Mouse (Mus musculus): Measurements from ENCODE around the gene Rnf157. TPM values are rescaled to one million over a fixed set of nuclear protein-coding genes. Genes with fewer than 3 reads are reported as not detected.

Rnf157 gene
- total and polyA plus RNA-seq, 3 experiments: 8.7 to 39.3 (median 10.9) TPM

DNA sequence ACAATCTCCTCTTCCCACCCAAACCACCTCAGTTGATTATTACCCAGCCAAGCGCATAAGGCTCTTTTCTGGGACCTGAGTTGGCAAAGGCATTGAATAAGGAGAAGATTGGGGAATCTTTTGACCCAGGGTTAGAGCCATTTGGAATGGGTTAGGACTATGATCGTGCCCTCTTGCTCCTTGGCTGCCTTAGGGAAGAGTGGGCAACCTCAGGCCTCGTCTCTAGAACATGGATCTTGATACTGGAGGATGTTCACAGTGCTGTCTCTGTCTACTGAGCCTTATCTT lies 79.9 kb downstream of the Rnf157 start:
- dilution Hi-C loops (cut with MboI; ENCODE audit: extremely low pct_ligation_motif_present, extremely low pct_unique_long_range_greater_than_20kb, low sequenced_read_pairs) (no loop called here), in situ Hi-C loops (cut with MboI; ENCODE audit: low pct_ligation_motif_present, low pct_unique_long_range_greater_than_20kb, low sequenced_read_pairs) (no loop called here)
- Histone ChIP-seq H3K9me3 (replicated peaks; ENCODE audit: low read length) (no peaks in the 10 kb centered on the region), H3K4me1 (ENCODE audit: control insufficient read depth in 1 of 2, insufficient read depth in 2 of 2) (peaks cover 43 to 66% of the 10 kb centered on the region in 2 experiments), H3K4me3 (replicated peaks in 1 of 3; ENCODE audit: low read depth in 2 of 3, low read length in 2 of 3, poor library complexity in 1 of 3) (no peak overlapping the region), H3K27ac (ENCODE audit: insufficient read depth, low read depth) (no peak overlapping the region), H3K27me3 (replicated peaks) (peaks cover 16% of the 10 kb centered on the region), H3K9ac (ENCODE audit: insufficient read depth, low read depth) (no peak overlapping the region), H3K4me2 (ENCODE audit: insufficient read depth, low read depth, poor library complexity, severe bottlenecking) (no peak overlapping the region), H3K36me3 (replicated peaks in 1 of 2; ENCODE audit: control insufficient read depth in 1 of 2, insufficient read depth in 1 of 2, low read length in 1 of 2) (peaks cover 0 to 1% of the 10 kb centered on the region in 2 experiments), H3K79me2 (replicated peaks; ENCODE audit: control insufficient read depth, extremely low read depth, insufficient read depth, poor library complexity, severe bottlenecking) (no peaks in the 10 kb centered on the region)
- no peak for DNase-seq (ENCODE audit: extremely low read depth)
- TF ChIP-seq HCFC1 (IDR thresholded peaks at IDR 0.05; ENCODE audit: low read depth, low read length) (no peak), JUN (IDR thresholded peaks at IDR 0.05; ENCODE audit: insufficient read depth, low read depth, low read length) (no peak), USF2 (conservative IDR thresholded peaks at IDR 0.05; ENCODE audit: low read depth, low read length) (no peak), UBTF (IDR thresholded peaks at IDR 0.05; ENCODE audit: low read depth, low read length) (no peak), BHLHE40 (IDR thresholded peaks at IDR 0.05; ENCODE audit: low read depth, low read length) (no peak), CHD2 (IDR thresholded peaks at IDR 0.05; ENCODE audit: low read length) (no peak), POLR2AphosphoS2 (IDR thresholded peaks at IDR 0.05; ENCODE audit: low read depth, low read length) (no peak), ZC3H11A (IDR thresholded peaks at IDR 0.05; ENCODE audit: low read depth, low read length) (no peak), MYC (IDR thresholded peaks at IDR 0.05; ENCODE audit: low read depth, low read length) (no peak), ZKSCAN1 (IDR thresholded peaks at IDR 0.05; ENCODE audit: borderline replicate concordance, low read depth, low read length) (no peak)

DNA sequence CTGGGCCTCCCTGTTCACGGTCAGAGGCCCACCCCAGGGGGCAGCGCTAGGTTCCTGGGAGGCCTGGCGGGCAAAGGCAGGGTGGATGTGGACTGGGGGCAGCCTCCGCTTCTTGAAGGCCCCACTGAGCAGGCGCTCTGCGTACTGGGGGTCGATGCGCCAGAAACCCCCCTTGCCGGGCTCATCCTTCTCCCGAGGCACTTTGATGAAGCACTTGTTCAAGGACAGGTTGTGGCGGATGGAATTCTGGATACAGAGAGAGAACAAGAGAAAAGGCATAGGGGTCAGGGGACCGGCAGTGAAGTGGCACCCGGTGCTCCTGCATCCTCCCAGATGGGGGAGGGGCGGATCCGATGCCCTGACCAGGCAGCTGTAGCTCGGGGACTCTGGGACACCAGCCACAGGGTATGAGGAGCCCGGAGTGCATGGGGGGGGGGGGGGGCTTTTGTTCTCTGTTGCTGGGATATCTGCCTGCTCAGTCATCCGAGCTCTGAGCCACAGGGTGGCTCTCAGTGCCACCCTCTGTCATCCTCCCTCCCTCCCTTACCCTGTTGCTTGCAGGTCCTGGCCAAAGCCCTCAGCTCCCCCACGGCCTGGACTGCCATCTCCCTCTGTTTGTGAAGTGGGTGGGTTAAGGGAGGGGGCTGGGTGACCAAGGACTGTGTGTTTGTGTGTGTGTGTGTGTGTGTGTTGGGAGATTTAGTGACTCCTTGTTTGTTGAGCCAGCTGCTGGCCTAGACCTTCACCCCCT lies 80.4 kb downstream of the Rnf157 start:
- TF ChIP-seq ETS1 (conservative IDR thresholded peaks at IDR 0.05; ENCODE audit: low read depth, low read length) (no peak), USF1 (IDR thresholded peaks at IDR 0.05; ENCODE audit: low read depth, low read length) (no peak), TBP (conservative IDR thresholded peaks at IDR 0.05; ENCODE audit: low read depth, low read length) (no peak), USF2 (conservative IDR thresholded peaks at IDR 0.05; ENCODE audit: low read depth, low read length) (no peak), NELFE (IDR thresholded peaks at IDR 0.05; ENCODE audit: low read depth, low read length) (no peak)
- Histone ChIP-seq H3K4me3 (replicated peaks in 1 of 3; ENCODE audit: low read depth in 2 of 3, low read length in 2 of 3, poor library complexity in 1 of 3) (no peak overlapping the region), H3K4me2 (ENCODE audit: insufficient read depth, low read depth, poor library complexity, severe bottlenecking) (no peak overlapping the region), H3K27ac (ENCODE audit: insufficient read depth, low read depth) (no peak overlapping the region), H3K9me3 (replicated peaks; ENCODE audit: low read length) (no peaks in the 10 kb centered on the region), H3K79me2 (replicated peaks; ENCODE audit: control insufficient read depth, extremely low read depth, insufficient read depth, poor library complexity, severe bottlenecking) (no peaks in the 10 kb centered on the region), H3K9ac (ENCODE audit: insufficient read depth, low read depth) (no peak overlapping the region), H3K36me3 (replicated peaks in 1 of 2; ENCODE audit: control insufficient read depth in 1 of 2, insufficient read depth in 1 of 2, low read length in 1 of 2) (no peaks in the 10 kb centered on the region), H3K27me3 (replicated peaks) (peaks cover 16% of the 10 kb centered on the region), H3K4me1 (ENCODE audit: control insufficient read depth in 1 of 2, insufficient read depth in 2 of 2) (peaks cover 43 to 65% of the 10 kb centered on the region in 2 experiments)
- no peak for DNase-seq (ENCODE audit: extremely low read depth)
- dilution Hi-C loops (cut with MboI; ENCODE audit: extremely low pct_ligation_motif_present, extremely low pct_unique_long_range_greater_than_20kb, low sequenced_read_pairs) (no loop called here), in situ Hi-C loops (cut with MboI; ENCODE audit: low pct_ligation_motif_present, low pct_unique_long_range_greater_than_20kb, low sequenced_read_pairs) (no loop called here)

All from CH12.LX (cell line).